Mouse (Mus musculus) olfactory bulb, adult 2 months (tissue): ENCODE data around the gene Fstl4.

Source experiments
- CTCF ChIP-seq: fragments of 200-500 bp; IDR thresholded peaks from 2 replicates; pipeline ENCODE4 v1.5.1; 2012; ENCODE audit warnings: low read depth, mild to moderate bottlenecking, low read length, moderate library complexity; ENCODE audit not compliant: insufficient read depth
- POLR2A ChIP-seq: fragments of 200-500 bp; IDR thresholded peaks from 2 replicates; pipeline ENCODE4 v1.6.1; 2012; ENCODE audit warnings: mild to moderate bottlenecking, low read depth, low read length, moderate library complexity; ENCODE audit not compliant: insufficient read depth

- no peak for TF ChIP-seq POLR2A
- TF ChIP-seq CTCF, result no peak
Measured at GRCm38 (mm10) chr11:53098780-53099198, 334.4 kb downstream of the Fstl4 start.
